Mouse (Mus musculus): ENCODE results near the gene Ppp6c. TPM values are rescaled to one million over a fixed set of nuclear protein-coding genes. Genes with fewer than 3 reads are reported as not detected.

Gene Ppp6c
- polyA plus RNA-seq, 1 experiment: 108 TPM

GRCm38 (mm10) chr2:39185942-39186341, 40.3 kb downstream of the Ppp6c start:
- Histone ChIP-seq H3K4me3 (ENCODE audit: insufficient read depth, low read depth, low read length) (no peak overlapping the region), H3K4me1 (ENCODE audit: control insufficient read depth, insufficient read depth, insufficient read length, low read length) (no peaks in the 10 kb centered on the region), H3K27ac (replicated peaks; ENCODE audit: low read depth, low read length) (no peak overlapping the region)

DNA sequence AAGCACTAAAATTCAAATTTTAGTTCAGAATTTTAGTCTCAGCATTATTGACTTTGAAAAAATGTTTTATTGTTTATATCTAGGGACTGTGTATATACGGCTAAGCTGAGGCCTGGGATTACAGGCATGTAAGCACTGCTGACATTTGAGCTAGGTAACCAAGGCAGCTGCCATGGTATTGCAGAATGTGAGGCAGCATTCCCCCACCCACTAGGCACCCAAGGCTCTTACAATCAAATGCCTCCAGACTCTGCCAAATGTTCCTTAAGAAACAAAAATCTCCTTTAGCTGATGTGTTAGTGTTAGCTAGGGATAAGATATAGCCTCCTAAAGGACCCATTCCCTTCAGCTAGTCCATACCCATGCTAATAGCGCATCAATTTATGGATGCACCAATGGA, 42.7 kb downstream of the Ppp6c start:
- Histone ChIP-seq H3K4me3 (ENCODE audit: insufficient read depth, low read depth, low read length) (no peak overlapping the region), H3K4me1 (ENCODE audit: control insufficient read depth, insufficient read depth, insufficient read length, low read length) (no peaks in the 10 kb centered on the region), H3K27ac (replicated peaks; ENCODE audit: low read depth, low read length) (no peak overlapping the region)

DNA sequence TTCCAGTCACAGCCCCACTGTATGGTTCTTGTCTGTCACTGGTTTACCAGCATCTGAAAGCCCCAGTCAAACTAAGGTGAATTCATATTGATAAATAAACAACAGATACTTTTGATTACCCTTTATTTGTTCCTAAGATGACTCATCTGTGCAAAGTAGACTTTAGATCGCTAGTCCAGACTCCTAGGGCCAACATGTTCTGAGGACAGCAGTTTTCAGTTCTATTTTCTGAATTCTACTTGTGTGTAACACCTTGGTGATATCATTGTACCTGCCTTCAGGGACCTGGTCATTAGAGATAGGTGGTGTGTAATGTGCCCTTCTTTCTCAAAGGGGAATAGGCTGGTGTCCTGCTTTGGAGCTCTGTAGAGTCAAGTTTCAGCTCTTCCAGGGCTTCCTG, 65.3 kb downstream of the Ppp6c start:
- H3K4me1 ChIP-seq (ENCODE audit: control insufficient read depth, insufficient read depth, insufficient read length, low read length): 0 out of 2 replicates have a peak, but pooled peaks cover 3% of the 10 kb centered on the region
- H3K4me3 ChIP-seq (ENCODE audit: insufficient read depth, low read depth, low read length): no peak overlapping the region
- no peak overlapping the region for H3K27ac ChIP-seq (replicated peaks; ENCODE audit: low read depth, low read length)

GRCm38 (mm10) chr2:39157916-39158315, 68.3 kb downstream of the Ppp6c start:
- no peak overlapping the region for H3K4me3 ChIP-seq (ENCODE audit: insufficient read depth, low read depth, low read length)
- no peak overlapping the region for H3K27ac ChIP-seq (replicated peaks; ENCODE audit: low read depth, low read length)
- 0 out of 2 replicates have a peak, but pooled peaks cover 3% of the 10 kb centered on the region for H3K4me1 ChIP-seq (ENCODE audit: control insufficient read depth, insufficient read depth, insufficient read length, low read length)

DNA sequence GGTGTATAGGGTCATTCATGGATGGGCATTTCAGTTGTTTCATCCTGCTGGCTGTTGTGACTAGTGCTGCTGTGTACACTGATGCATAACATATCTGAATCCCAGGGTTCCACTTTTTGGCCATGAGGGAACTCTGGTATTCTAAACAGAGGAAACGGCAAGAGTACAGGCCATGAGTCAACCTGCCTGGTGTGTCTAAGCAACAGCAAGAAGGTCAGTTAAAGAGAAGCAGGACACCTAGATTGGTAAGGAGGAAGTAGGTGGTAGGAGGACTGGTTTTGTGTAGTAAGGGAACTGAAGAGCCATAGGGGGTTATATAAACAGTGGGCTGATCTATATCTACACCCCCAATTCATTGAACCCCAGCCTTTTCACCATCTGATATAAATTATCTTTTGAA, 69.4 kb downstream of the Ppp6c start:
- Histone ChIP-seq H3K4me1 (ENCODE audit: control insufficient read depth, insufficient read depth, insufficient read length, low read length) (0 out of 2 replicates have a peak, but pooled peaks cover 3% of the 10 kb centered on the region), H3K27ac (replicated peaks; ENCODE audit: low read depth, low read length) (no peak overlapping the region)

GRCm38 (mm10) chr2:39150943-39151342, 75.3 kb downstream of the Ppp6c start:
- no peak overlapping the region for H3K4me3 ChIP-seq (ENCODE audit: insufficient read depth, low read depth, low read length)
- H3K4me1 ChIP-seq (ENCODE audit: control insufficient read depth, insufficient read depth, insufficient read length, low read length): no peaks in the 10 kb centered on the region
- H3K27ac ChIP-seq (replicated peaks; ENCODE audit: low read depth, low read length): no peak overlapping the region

More for the DNA sequence above, 69.4 kb downstream of the Ppp6c start:
- H3K4me3 ChIP-seq (ENCODE audit: insufficient read depth, low read depth, low read length): no peak overlapping the region

GRCm38 (mm10) chr2:39148075-39148474, 78.2 kb downstream of the Ppp6c start:
- Histone ChIP-seq H3K4me3 (ENCODE audit: insufficient read depth, low read depth, low read length) (no peak overlapping the region), H3K27ac (replicated peaks; ENCODE audit: low read depth, low read length) (no peak overlapping the region), H3K4me1 (ENCODE audit: control insufficient read depth, insufficient read depth, insufficient read length, low read length) (no peaks in the 10 kb centered on the region)

GRCm38 (mm10) chr2:39146469-39146868, 79.8 kb downstream of the Ppp6c start:
- Histone ChIP-seq H3K4me3 (ENCODE audit: insufficient read depth, low read depth, low read length) (no peak overlapping the region), H3K4me1 (ENCODE audit: control insufficient read depth, insufficient read depth, insufficient read length, low read length) (no peaks in the 10 kb centered on the region), H3K27ac (replicated peaks; ENCODE audit: low read depth, low read length) (no peak overlapping the region)

Other genes starting within 250 kb of the Ppp6c start
- not detected in 2 replicates for gene Wdr38, start 229.0 kb downstream of the Ppp6c start, polyA plus RNA-seq (2012; ENCODE audit: insufficient read depth, insufficient read length, missing spikeins)
- 101 and 120 TPM in 2 replicates for gene Arpc5l, start 221.1 kb downstream of the Ppp6c start, polyA plus RNA-seq (2012; ENCODE audit: insufficient read depth, insufficient read length, missing spikeins)
- 120 and 144 TPM in 2 replicates for gene Rpl35, start 220.8 kb downstream of the Ppp6c start, polyA plus RNA-seq (2012; ENCODE audit: insufficient read depth, insufficient read length, missing spikeins)
- 10.3 and 20.1 TPM in 2 replicates for gene Golga1, start 160.9 kb downstream of the Ppp6c start, polyA plus RNA-seq (2012; ENCODE audit: insufficient read depth, insufficient read length, missing spikeins)
- 3.6 and 5.3 TPM in 2 replicates for gene Scai, start 35.7 kb downstream of the Ppp6c start, polyA plus RNA-seq (2012; ENCODE audit: insufficient read depth, insufficient read length, missing spikeins)

Measured in brown adipose tissue, adult 24 weeks (tissue).